Mouse (Mus musculus) kidney, embryonic 15.5 days (tissue): ENCODE results near the gene Atg4d. TPM values are rescaled to one million over a fixed set of nuclear protein-coding genes. Genes with fewer than 3 reads are reported as not detected.
"Not testable (repeated sequence)": the region's sequence is repeated elsewhere in the genome, so short reads cannot be mapped to it uniquely, and the experiment has no call there.

Experiments used
- ATAC-seq: fragments of 200-750 bp; cut with Nextera tagmentation; replicated peaks from 2 replicates; pipeline ENCODE4 v1.8.0; 2017; ENCODE audit warnings: moderate TSS enrichment; ENCODE audit not compliant: low FRiP score
- H3K27ac ChIP-seq: fragments of 300-500 bp; sonication (generic); 2 replicates; pipeline ENCODE4 v1.5.1; 2015; ENCODE audit warnings: mild to moderate bottlenecking, inconsistent platforms
- H3K27me3 ChIP-seq: fragments of 300-500 bp; sonication (generic); 2 replicates; pipeline ENCODE4 v1.6.1; 2015; ENCODE audit warnings: inconsistent platforms
- H3K36me3 ChIP-seq: fragments of 300-500 bp; sonication (generic); 2 replicates; pipeline ENCODE4 v1.6.1; 2015; ENCODE audit warnings: inconsistent platforms
- H3K4me1 ChIP-seq: fragments of 300-500 bp; sonication (generic); 2 replicates; pipeline ENCODE4 v1.6.1; 2015; ENCODE audit warnings: inconsistent platforms
- H3K4me2 ChIP-seq: fragments of 300-500 bp; sonication (generic); 2 replicates; pipeline ENCODE4 v1.6.1; 2015; ENCODE audit warnings: moderate library complexity, mild to moderate bottlenecking, inconsistent platforms
- H3K4me3 ChIP-seq: fragments of 300-500 bp; sonication (generic); replicated peaks from 2 replicates; pipeline ENCODE4 v1.5.1; 2015; ENCODE audit warnings: mild to moderate bottlenecking, inconsistent platforms
- H3K9ac ChIP-seq: fragments of 300-500 bp; sonication (generic); 2 replicates; pipeline ENCODE4 v1.6.1; 2015; ENCODE audit warnings: mild to moderate bottlenecking, inconsistent platforms
- H3K9me3 ChIP-seq: fragments of 300-500 bp; sonication (generic); replicated peaks from 2 replicates; pipeline ENCODE4 v1.6.1; 2016; ENCODE audit warnings: inconsistent platforms
- WGBS: fragments of 180-500 bp; shearing (Covaris S2); methylation state at CpG from one replicate; pipeline ENCODE4 v1.1.7; 2015; ENCODE audit warnings: mixed read lengths; 5-methylcytosine and 5-hydroxymethylcytosine counted together
- polyA plus RNA-seq: library from polyadenylated mRNA; unstranded; fragments of >200 nt; fragmentation: Nextera tagmentation; extraction: Ambion mirVana; gene quantifications from 2 replicates; pipeline ENCODE4 v1.2.1, GENCODE M21; 2015

Gene Atg4d
- polyA plus RNA-seq, 1 experiment from 2014 or later, result 49.5 TPM

DNA sequence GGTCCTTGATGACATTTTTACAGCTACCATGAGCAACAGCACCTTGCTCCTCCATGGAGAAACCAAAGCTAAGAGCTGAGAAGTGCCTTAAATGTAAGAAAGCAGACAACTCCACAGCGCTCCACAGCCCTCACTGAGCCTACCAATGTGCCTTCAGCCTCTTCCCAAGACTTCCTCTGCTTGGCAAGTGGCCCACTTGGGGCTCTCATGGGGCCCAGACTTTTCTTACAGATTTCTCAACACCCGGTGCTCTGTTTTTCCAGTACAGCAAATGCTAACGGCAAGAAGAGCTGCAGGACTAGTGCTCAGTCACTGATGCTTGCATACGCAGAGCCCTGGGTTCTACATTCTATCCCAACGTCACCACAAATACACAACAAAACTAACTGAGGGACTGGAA lies 12.7 kb downstream of the Atg4d start:
- Histone ChIP-seq H3K36me3 (peaks cover 98% of the 10 kb centered on the region), H3K4me1 (no peaks in the 10 kb centered on the region), H3K4me3 (no peak overlapping the region), H3K9ac (no peak overlapping the region), H3K27ac (no peak overlapping the region), H3K27me3 (no peaks in the 10 kb centered on the region), H3K4me2 (no peak overlapping the region), H3K9me3 (no peaks in the 10 kb centered on the region)
- 96% methylated on average over 5 of the region's 5 CpGs for WGBS
- ATAC-seq, result no peak

- Histone ChIP-seq H3K9me3 (no peaks in the 10 kb centered on the region), H3K4me3 (no peak overlapping the region), H3K9ac (no peak overlapping the region), H3K4me1 (peaks cover 17% of the 10 kb centered on the region), H3K27ac (no peak overlapping the region), H3K27me3 (no peaks in the 10 kb centered on the region), H3K4me2 (no peak overlapping the region), H3K36me3 (peaks cover 68% of the 10 kb centered on the region)
- no peak for ATAC-seq
- WGBS, result 95% methylated on average over 5 of the region's 5 CpGs
Measured at GRCm38 (mm10) chr9:21283591-21283990, 18.5 kb downstream of the Atg4d start.

- no peak overlapping the region for H3K4me3 ChIP-seq
- no peak overlapping the region for H3K27ac ChIP-seq
- no peak overlapping the region for H3K9ac ChIP-seq
- no peak overlapping the region for H3K4me2 ChIP-seq
- H3K36me3 ChIP-seq, result peaks cover 64% of the 10 kb centered on the region
- H3K27me3 ChIP-seq, result no peaks in the 10 kb centered on the region
- no peaks in the 10 kb centered on the region for H3K9me3 ChIP-seq
- H3K4me1 ChIP-seq, result peaks cover 21% of the 10 kb centered on the region
- WGBS, result 80% methylated on average over 3 of the region's 3 CpGs
- ATAC-seq, result no peak
Measured at GRCm38 (mm10) chr9:21283994-21284393, 18.9 kb downstream of the Atg4d start.

DNA sequence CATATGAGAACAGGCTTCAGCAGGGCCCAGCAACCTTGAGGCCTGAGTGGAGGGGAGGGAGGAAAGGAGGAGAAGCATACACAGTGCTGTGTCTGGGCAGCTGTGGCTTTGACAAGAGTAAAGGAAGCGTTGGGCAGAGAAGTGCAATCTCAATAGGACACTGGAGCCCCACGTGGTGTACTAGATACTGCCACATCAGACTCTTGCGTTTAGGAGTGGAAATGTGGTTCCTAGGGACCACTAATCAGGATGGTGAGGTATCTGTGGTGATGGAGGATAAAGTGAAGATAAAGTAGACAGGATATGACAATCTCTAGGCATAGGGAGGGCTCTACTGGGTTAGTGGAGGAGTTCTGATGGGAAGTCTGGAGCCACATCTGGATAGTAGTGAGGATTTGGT lies 21.7 kb downstream of the Atg4d start:
- Histone ChIP-seq H3K27ac (no peak overlapping the region), H3K36me3 (peaks cover 37% of the 10 kb centered on the region), H3K4me2 (peak overlapping the region; percentile 75), H3K27me3 (no peaks in the 10 kb centered on the region), H3K9ac (peak overlapping the region; percentile 64), H3K9me3 (no peaks in the 10 kb centered on the region), H3K4me3 (peak overlapping the region; percentile 60), H3K4me1 (peaks cover 37% of the 10 kb centered on the region)
- no peak for ATAC-seq
- WGBS, result 62% methylated on average over 3 of the region's 3 CpGs

DNA sequence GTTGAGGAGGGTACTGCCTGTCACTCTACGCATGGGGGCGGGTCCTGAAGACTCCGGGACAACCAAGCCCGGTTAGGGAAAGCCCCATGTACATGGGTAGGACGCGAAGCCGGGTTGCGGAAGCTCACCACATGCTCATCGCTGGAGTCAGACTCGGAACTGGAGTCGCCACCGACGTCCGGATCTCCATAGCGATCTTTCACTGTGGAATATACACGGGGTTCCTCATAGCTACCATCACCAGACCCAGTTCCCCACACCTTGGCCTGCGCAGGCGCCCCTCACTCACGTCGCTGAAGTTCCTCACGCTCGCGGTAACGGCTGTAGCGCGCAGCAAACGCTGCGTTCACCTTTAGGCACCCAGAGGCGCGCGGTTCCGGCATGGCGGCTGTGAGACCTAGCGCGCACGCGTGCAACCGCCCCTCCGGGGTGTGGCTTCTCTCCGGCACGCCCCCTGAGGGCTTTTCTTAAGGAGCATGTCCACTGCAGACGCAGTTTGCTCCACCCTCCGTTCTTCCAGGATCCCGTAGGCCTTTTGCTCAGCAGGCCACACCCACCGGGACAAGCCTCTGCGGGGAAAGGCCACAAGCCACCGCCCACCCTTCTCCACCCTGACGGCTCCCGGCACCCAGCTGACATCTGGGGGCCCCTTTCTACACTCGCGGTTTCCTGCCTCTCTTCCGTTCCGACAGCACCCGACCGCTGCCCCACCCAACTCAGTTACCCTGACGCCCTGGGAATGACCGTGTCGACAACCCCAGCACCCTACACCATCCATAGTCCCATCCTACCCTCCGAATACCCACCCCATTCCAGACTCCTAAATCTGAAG lies 22.7 kb downstream of the Atg4d start, which contains the start of gene Kri1:
Gene Kri1 (minus strand): TSS at position 399 of the 832 bp plus-strand sequence.
- H3K9me3 ChIP-seq, result no peaks in the 10 kb centered on the region
- ATAC-seq, result peak; percentile 72
- no peaks in the 10 kb centered on the region for H3K27me3 ChIP-seq
- peak within 1 kb of the TSS; percentile 87 for H3K27ac ChIP-seq
- peaks cover 26% of the 10 kb centered on the region for H3K36me3 ChIP-seq
- H3K4me2 ChIP-seq, result peak within 1 kb of the TSS; percentile 75
- peaks cover 37% of the 10 kb centered on the region for H3K4me1 ChIP-seq
- H3K9ac ChIP-seq, result peak within 1 kb of the TSS; percentile 64
- peak within 1 kb of the TSS; percentile 60 for H3K4me3 ChIP-seq
- WGBS, result under 1% methylated on average over 59 of the region's 59 CpGs

- WGBS, result 69% methylated on average over 13 of the region's 13 CpGs
- Histone ChIP-seq H3K4me1 (peaks cover 37% of the 10 kb centered on the region), H3K27ac (peak overlapping the region; percentile 87), H3K9me3 (no peaks in the 10 kb centered on the region), H3K27me3 (no peaks in the 10 kb centered on the region), H3K9ac (peak overlapping the region; percentile 29), H3K36me3 (peaks cover 22% of the 10 kb centered on the region), H3K4me3 (peak overlapping the region; percentile 60), H3K4me2 (peak overlapping the region; percentile 75)
- ATAC-seq, result no peak
Measured at GRCm38 (mm10) chr9:21288404-21289336, 23.6 kb downstream of the Atg4d start.

- peak overlapping the region; percentile 75 for H3K4me2 ChIP-seq
- H3K27me3 ChIP-seq, result no peaks in the 10 kb centered on the region
- no peaks in the 10 kb centered on the region for H3K9me3 ChIP-seq
- peak overlapping the region; percentile 68; the same call in 1 of the 2 replicates for H3K9ac ChIP-seq
- peak overlapping the region; percentile 60 for H3K4me3 ChIP-seq
- H3K4me1 ChIP-seq, result peaks cover 37% of the 10 kb centered on the region
- peak overlapping the region; percentile 87; the same call in 1 of the 2 replicates for H3K27ac ChIP-seq
- ATAC-seq, result no peak
- peaks cover 15% of the 10 kb centered on the region for H3K36me3 ChIP-seq
- WGBS, result 77% methylated on average over 2 of the region's 2 CpGs
Measured at GRCm38 (mm10) chr9:21289337-21289671, 24.2 kb downstream of the Atg4d start.

DNA sequence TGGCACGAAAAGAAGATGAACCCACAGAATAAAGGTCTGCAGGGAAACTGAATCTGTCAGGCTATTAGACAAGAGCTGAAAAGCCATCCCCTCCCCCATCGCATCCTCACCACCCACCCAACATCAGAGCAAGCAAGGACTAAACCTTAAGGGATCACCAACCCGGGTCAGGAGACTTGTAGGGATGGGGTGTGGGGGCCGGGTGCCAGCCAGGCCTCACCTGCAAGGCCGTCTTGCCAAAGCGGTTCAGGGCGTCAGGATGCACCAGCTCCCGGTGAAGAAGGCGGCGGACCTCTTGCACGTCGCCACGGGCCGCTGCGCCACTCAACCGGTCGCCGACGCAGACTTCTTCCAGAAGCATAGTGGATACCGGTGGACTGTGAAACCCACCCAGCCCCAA lies 25.5 kb downstream of the Atg4d start:
- peaks cover 37% of the 10 kb centered on the region for H3K4me1 ChIP-seq
- ATAC-seq, result no peak
- 1% methylated on average over 20 of the region's 20 CpGs for WGBS
- no peaks in the 10 kb centered on the region for H3K9me3 ChIP-seq
- H3K27me3 ChIP-seq, result no peaks in the 10 kb centered on the region
- H3K4me2 ChIP-seq, result peak overlapping the region; percentile 75
- peak overlapping the region; percentile 68 for H3K9ac ChIP-seq
- peak overlapping the region; percentile 60 for H3K4me3 ChIP-seq
- H3K27ac ChIP-seq, result peak overlapping the region; percentile 96
- H3K36me3 ChIP-seq, result peaks cover 3% of the 10 kb centered on the region

- WGBS, result under 1% methylated on average over 46 of the region's 51 CpGs
- H3K9me3 ChIP-seq, result no peaks in the 10 kb centered on the region
Measured at GRCm38 (mm10) chr9:21291022-21291787, 26.1 kb downstream of the Atg4d start, which contains the start of gene Cdkn2d. Gene Cdkn2d, minus strand, starts transcription at chr9:21291407.

GRCm38 (mm10) chr9:21291868-21292267 lies 26.8 kb downstream of the Atg4d start:
- Histone ChIP-seq H3K9ac (peak overlapping the region; percentile 36; the same call in 1 of the 2 replicates), H3K4me3 (peak overlapping the region; percentile 60), H3K4me1 (peaks cover 29% of the 10 kb centered on the region), H3K27ac (peak overlapping the region; percentile 96), H3K4me2 (peak overlapping the region; percentile 75)
- H3K36me3 ChIP-seq, ATAC-seq, H3K27me3 ChIP-seq, H3K9me3 ChIP-seq: not testable (repeated sequence)
- WGBS, result 19% methylated on average over 7 of the region's 7 CpGs

More at GRCm38 (mm10) chr9:21291022-21291787, 26.1 kb downstream of the Atg4d start, which contains the start of gene Cdkn2d:
- Histone ChIP-seq H3K36me3 (no peaks in the 10 kb centered on the region), H3K27ac (peak within 1 kb of the TSS; percentile 96), H3K4me1 (peaks cover 36% of the 10 kb centered on the region), H3K9ac (peak within 1 kb of the TSS; percentile 68), H3K27me3 (no peaks in the 10 kb centered on the region), H3K4me3 (peak within 1 kb of the TSS; percentile 60), H3K4me2 (peak within 1 kb of the TSS; percentile 75)
- ATAC-seq, result peak; percentile 97

GRCm38 (mm10) chr9:21292271-21292670 lies 27.2 kb downstream of the Atg4d start:
- peak overlapping the region; percentile 75; the same call in 1 of the 2 replicates for H3K4me2 ChIP-seq
- H3K36me3 ChIP-seq, result 0 out of 2 replicates have a peak, but pooled peaks cover 3% of the 10 kb centered on the region
- no peak for ATAC-seq
- H3K27me3 ChIP-seq, result no peaks in the 10 kb centered on the region
- H3K4me3 ChIP-seq, result no peak overlapping the region
- no peaks in the 10 kb centered on the region for H3K9me3 ChIP-seq
- H3K27ac ChIP-seq, result peak overlapping the region; percentile 96; the same call in 1 of the 2 replicates
- H3K4me1 ChIP-seq, result peaks cover 25% of the 10 kb centered on the region
- WGBS, result 91% methylated on average over 3 of the region's 3 CpGs
- no peak overlapping the region for H3K9ac ChIP-seq
